Mouse (Mus musculus): ENCODE results near the gene Spg20.

DNA sequence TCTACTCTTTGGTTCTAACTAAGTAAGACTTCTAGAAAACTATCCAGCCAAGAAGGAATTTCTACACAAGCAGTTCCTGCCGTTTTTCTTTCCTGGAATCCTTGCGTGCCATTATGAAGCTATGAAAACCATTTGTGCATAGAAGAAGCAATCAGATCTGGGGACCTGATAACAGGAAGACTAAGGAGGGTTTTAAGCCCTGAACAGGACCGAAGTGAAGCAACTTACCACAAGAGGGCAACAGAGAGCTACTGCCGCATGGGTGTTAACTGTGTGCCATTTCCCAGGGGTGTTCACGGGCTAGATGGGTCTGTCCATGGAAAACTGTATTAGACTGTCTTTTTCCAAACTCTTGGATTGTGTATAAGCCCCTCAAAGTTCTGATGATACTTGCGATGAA lies 31.9 kb upstream of the Spg20 start:
- TF ChIP-seq EP300 (IDR thresholded peaks at IDR 0.05; ENCODE audit: low read depth in 1 of 2, low read length in 2 of 2) (no peak), ZNF384 (IDR thresholded peaks at IDR 0.05; ENCODE audit: low read depth, low read length) (no peak), MAX (IDR thresholded peaks at IDR 0.05; ENCODE audit: low read length) (no peak), CTCF (IDR thresholded peaks at IDR 0.05 in 2 of 3, conservative IDR thresholded peaks at IDR 0.05 in 1 of 3; ENCODE audit: control insufficient read depth in 1 of 3, insufficient read depth in 1 of 3, low read depth in 2 of 3, low read length in 3 of 3, poor library complexity in 1 of 3, severe bottlenecking in 1 of 3) (peak; percentile 74 to 97 (median 85)), POLR2A (IDR thresholded peaks at IDR 0.05; ENCODE audit: control insufficient read depth in 1 of 2, insufficient read depth in 1 of 2, low read depth in 1 of 2, low read length in 2 of 2, poor library complexity in 1 of 2) (no peak), SIN3A (IDR thresholded peaks at IDR 0.05; ENCODE audit: low read length) (no peak), POLR2AphosphoS5 (IDR thresholded peaks at IDR 0.05; ENCODE audit: borderline replicate concordance, low read depth, low read length) (no peak), NELFE (IDR thresholded peaks at IDR 0.05; ENCODE audit: low read depth, low read length) (no peak), MXI1 (IDR thresholded peaks at IDR 0.05; ENCODE audit: low read depth, low read length) (no peak), TAL1 (IDR thresholded peaks at IDR 0.05; ENCODE audit: low read length) (no peak)
